Mouse (Mus musculus): ENCODE measurements around the gene Psma6. TPM values are rescaled to one million over a fixed set of nuclear protein-coding genes. Genes with fewer than 3 reads are reported as not detected.

The Psma6 gene
- polyA plus RNA-seq, 1 experiment from 2014 or later, result 358 TPM

GRCm38 (mm10) chr12:55377610-55377980 lies 6.4 kb upstream of the Psma6 start:
- peak; percentile 40 for ATAC-seq (ENCODE audit: low FRiP score, low TSS enrichment)
- 67% methylated on average over 6 of the region's 6 CpGs for WGBS
- TF ChIP-seq EP300 (optimal IDR thresholded peaks at IDR 0.05), result no peak

GRCm38 (mm10) chr12:55384826-55385225 lies 804 bp downstream of the Psma6 start:
- Histone ChIP-seq H3K9ac (ENCODE audit: low read length) (no peak overlapping the region), H3K27ac (replicated peaks) (no peak overlapping the region), H3K4me3 (ENCODE audit: low read depth, low read length) (no peak overlapping the region), H3K27me3 (ENCODE audit: control insufficient read depth, insufficient read depth, low read length) (no peaks in the 10 kb centered on the region), H3K4me1 (replicated peaks; ENCODE audit: control insufficient read depth, insufficient read depth) (peaks cover 4% of the 10 kb centered on the region; the same call in 1 of the 2 replicates), H3K9me3 (ENCODE audit: control insufficient read depth, low read length) (no peaks in the 10 kb centered on the region), H3K36me3 (ENCODE audit: control insufficient read depth, insufficient read depth, low read length) (no peaks in the 10 kb centered on the region; the same call in 1 of the 2 replicates), H3K4me2 (replicated peaks; ENCODE audit: low read depth) (no peak overlapping the region)
- TF ChIP-seq EP300 (optimal IDR thresholded peaks at IDR 0.05) (no peak), CTCF (IDR thresholded peaks at IDR 0.05; ENCODE audit: low read depth) (no peak)
- no peak for DNase-seq (ENCODE audit: low spot score)
- 95% methylated on average over 3 of the region's 3 CpGs for WGBS
- ATAC-seq (ENCODE audit: low FRiP score, low TSS enrichment), result no peak

More at GRCm38 (mm10) chr12:55377610-55377980, 6.4 kb upstream of the Psma6 start:
- no peak for DNase-seq (ENCODE audit: low spot score)
- Histone ChIP-seq H3K27me3 (ENCODE audit: control insufficient read depth, insufficient read depth, low read length) (no peaks in the 10 kb centered on the region), H3K27ac (replicated peaks) (peak overlapping the region; percentile 20), H3K4me3 (ENCODE audit: low read depth, low read length) (no peak overlapping the region), H3K9me3 (ENCODE audit: control insufficient read depth, low read length) (no peaks in the 10 kb centered on the region), H3K4me2 (replicated peaks; ENCODE audit: low read depth) (no peak overlapping the region), H3K4me1 (replicated peaks; ENCODE audit: control insufficient read depth, insufficient read depth) (no peaks in the 10 kb centered on the region), H3K36me3 (ENCODE audit: control insufficient read depth, insufficient read depth, low read length) (no peaks in the 10 kb centered on the region; the same call in 1 of the 2 replicates), H3K9ac (ENCODE audit: low read length) (no peak overlapping the region)

- H3K4me3 ChIP-seq (ENCODE audit: low read depth, low read length), result no peak overlapping the region
- H3K27me3 ChIP-seq (ENCODE audit: control insufficient read depth, insufficient read depth, low read length), result no peaks in the 10 kb centered on the region
- H3K27ac ChIP-seq (replicated peaks), result no peak overlapping the region; the same call in 1 of the 2 replicates
- no peak overlapping the region for H3K4me2 ChIP-seq (replicated peaks; ENCODE audit: low read depth)
- H3K36me3 ChIP-seq (ENCODE audit: control insufficient read depth, insufficient read depth, low read length), result no peaks in the 10 kb centered on the region; the same call in 1 of the 2 replicates
- WGBS, result 47% methylated on average over 6 of the region's 6 CpGs
- no peaks in the 10 kb centered on the region for H3K9me3 ChIP-seq (ENCODE audit: control insufficient read depth, low read length)
- DNase-seq (ENCODE audit: low spot score) (no peak), ATAC-seq (ENCODE audit: low FRiP score, low TSS enrichment) (no peak; the same call in 1 of the 2 replicates)
- TF ChIP-seq CTCF (IDR thresholded peaks at IDR 0.05; ENCODE audit: low read depth) (no peak), EP300 (optimal IDR thresholded peaks at IDR 0.05) (peak; percentile 36)
- no peak overlapping the region for H3K9ac ChIP-seq (ENCODE audit: low read length)
- peaks cover 4% of the 10 kb centered on the region; the same call in 1 of the 2 replicates for H3K4me1 ChIP-seq (replicated peaks; ENCODE audit: control insufficient read depth, insufficient read depth)
Measured at GRCm38 (mm10) chr12:55385931-55386330, 1.9 kb downstream of the Psma6 start.

- no peak for ATAC-seq (ENCODE audit: low FRiP score, low TSS enrichment)
- H3K27me3 ChIP-seq (ENCODE audit: control insufficient read depth, insufficient read depth, low read length), result no peaks in the 10 kb centered on the region
Measured at GRCm38 (mm10) chr12:55386456-55386855, 2.4 kb downstream of the Psma6 start.

GRCm38 (mm10) chr12:55387083-55387787 lies 3.2 kb downstream of the Psma6 start:
- no peak for ATAC-seq (ENCODE audit: low FRiP score, low TSS enrichment)
- TF ChIP-seq CTCF (IDR thresholded peaks at IDR 0.05; ENCODE audit: low read depth), result no peak
- TF ChIP-seq EP300 (optimal IDR thresholded peaks at IDR 0.05), result no peak
- WGBS, result 80% methylated on average over 7 of the region's 7 CpGs
- Histone ChIP-seq H3K4me3 (ENCODE audit: low read depth, low read length) (no peak overlapping the region), H3K36me3 (ENCODE audit: control insufficient read depth, insufficient read depth, low read length) (no peaks in the 10 kb centered on the region; the same call in 1 of the 2 replicates), H3K9ac (ENCODE audit: low read length) (no peak overlapping the region), H3K4me1 (replicated peaks; ENCODE audit: control insufficient read depth, insufficient read depth) (peaks cover 4% of the 10 kb centered on the region; the same call in 1 of the 2 replicates), H3K9me3 (ENCODE audit: control insufficient read depth, low read length) (no peaks in the 10 kb centered on the region), H3K27me3 (ENCODE audit: control insufficient read depth, insufficient read depth, low read length) (no peaks in the 10 kb centered on the region), H3K4me2 (replicated peaks; ENCODE audit: low read depth) (no peak overlapping the region), H3K27ac (replicated peaks) (no peak overlapping the region)
- DNase-seq (ENCODE audit: low spot score), result no peak

More at GRCm38 (mm10) chr12:55386456-55386855, 2.4 kb downstream of the Psma6 start:
- Histone ChIP-seq H3K9me3 (ENCODE audit: control insufficient read depth, low read length) (no peaks in the 10 kb centered on the region), H3K4me3 (ENCODE audit: low read depth, low read length) (no peak overlapping the region), H3K4me2 (replicated peaks; ENCODE audit: low read depth) (no peak overlapping the region), H3K36me3 (ENCODE audit: control insufficient read depth, insufficient read depth, low read length) (no peaks in the 10 kb centered on the region; the same call in 1 of the 2 replicates), H3K27ac (replicated peaks) (no peak overlapping the region; the same call in 1 of the 2 replicates), H3K9ac (ENCODE audit: low read length) (no peak overlapping the region), H3K4me1 (replicated peaks; ENCODE audit: control insufficient read depth, insufficient read depth) (peaks cover 4% of the 10 kb centered on the region; the same call in 1 of the 2 replicates)
- no peak for TF ChIP-seq EP300 (optimal IDR thresholded peaks at IDR 0.05)
- no peak for TF ChIP-seq CTCF (IDR thresholded peaks at IDR 0.05; ENCODE audit: low read depth)
- DNase-seq (ENCODE audit: low spot score), result no peak
- 84% methylated on average over 9 of the region's 9 CpGs for WGBS

Measured in stomach, postnatal 0 days (tissue).